Mouse (Mus musculus) MEL (cell line): ENCODE measurements around the gene Lnx2. TPM values are rescaled to one million over a fixed set of nuclear protein-coding genes. Genes with fewer than 3 reads are reported as not detected.

Experiments used
- DNase-seq: peaks from one replicate; pipeline ENCODE4 v3.0.0; 2011; ENCODE audit warnings: low read depth, low spot score
- H3K27ac ChIP-seq: 2 replicates; pipeline ENCODE4 v1.5.1; 2012; ENCODE audit warnings: low read depth, mild to moderate bottlenecking, control low read depth, low read length, moderate library complexity; ENCODE audit not compliant: control insufficient read depth
- H3K27me3 ChIP-seq, 2 experiments: fragments of 150-350 bp in 1 of 2; sonication (generic) in 1 of 2; 2 replicates each; pipeline ENCODE4 v1.6.1; 2012; ENCODE audit warnings: low read length in 2 of 2, mild to moderate bottlenecking in 2 of 2, improper control_type of control experiment in 1 of 2, moderate library complexity in 1 of 2; ENCODE audit not compliant: insufficient read depth in 2 of 2, control insufficient read depth in 1 of 2
- H3K36me3 ChIP-seq, 2 experiments: 2 replicates each; pipeline ENCODE4 v1.6.1; 2012 to 2014; ENCODE audit warnings: low read length in 2 of 2, improper control_type of control experiment in 1 of 2, inconsistent platforms in 1 of 2, mild to moderate bottlenecking in 1 of 2; ENCODE audit not compliant: insufficient read depth in 2 of 2, control insufficient read depth in 1 of 2
- H3K4me1 ChIP-seq, 2 experiments: fragments of 150-350 bp in 1 of 2; sonication (generic) in 1 of 2; 2 replicates each; pipeline ENCODE4 v1.6.1; 2012; ENCODE audit warnings: low read length in 2 of 2, improper control_type of control experiment in 1 of 2, mild to moderate bottlenecking in 1 of 2; ENCODE audit not compliant: insufficient read depth in 2 of 2, control insufficient read depth in 1 of 2
- H3K4me3 ChIP-seq, 2 experiments: fragments of 150-350 bp in 1 of 2; sonication (generic) in 1 of 2; 2 replicates each; pipeline ENCODE4 v1.5.1; 2012; ENCODE audit warnings: low read depth in 2 of 2, low read length in 2 of 2, mild to moderate bottlenecking in 2 of 2, moderate library complexity in 2 of 2, control low read depth in 1 of 2, improper control_type of control experiment in 1 of 2; ENCODE audit not compliant: control insufficient read depth in 1 of 2, insufficient read depth in 1 of 2
- H3K79me2 ChIP-seq: 2 replicates; pipeline ENCODE4 v1.6.1; 2012; ENCODE audit warnings: mild to moderate bottlenecking, low read length, moderate library complexity; ENCODE audit not compliant: control insufficient read depth, poor library complexity, insufficient read depth
- H3K9ac ChIP-seq: 2 replicates; pipeline ENCODE4 v1.6.1; 2012; ENCODE audit warnings: low read depth, mild to moderate bottlenecking, control low read depth, low read length, moderate library complexity; ENCODE audit not compliant: control insufficient read depth, poor library complexity, severe bottlenecking
- H3K9me3 ChIP-seq: fragments of 150-350 bp; sonication (generic); replicated peaks from 2 replicates; pipeline ENCODE4 v1.6.1; 2012; ENCODE audit warnings: mild to moderate bottlenecking, low read length, improper control_type of control experiment, moderate library complexity; ENCODE audit not compliant: insufficient read depth
- BHLHE40 ChIP-seq: IDR thresholded peaks from 2 replicates; pipeline ENCODE4 v1.6.1; 2012; ENCODE audit warnings: low read depth, mild to moderate bottlenecking, inconsistent platforms, low read length, improper control_type of control experiment, borderline replicate concordance
- CHD1 ChIP-seq: IDR thresholded peaks from 2 replicates; pipeline ENCODE4 v1.6.1; 2012; ENCODE audit warnings: low read depth, mild to moderate bottlenecking, inconsistent platforms, low read length, improper control_type of control experiment
- CHD2 ChIP-seq: IDR thresholded peaks from 2 replicates; pipeline ENCODE4 v1.6.1; 2011; ENCODE audit warnings: low read length, improper control_type of control experiment
- E2F4 ChIP-seq: IDR thresholded peaks from 2 replicates; pipeline ENCODE4 v1.6.1; 2011; ENCODE audit warnings: low read depth, low read length, improper control_type of control experiment, borderline replicate concordance
- GABPA ChIP-seq: IDR thresholded peaks from 2 replicates; pipeline ENCODE4 v1.6.1; 2012; ENCODE audit warnings: low read depth, mild to moderate bottlenecking, inconsistent platforms, low read length, improper control_type of control experiment, moderate library complexity
- HCFC1 ChIP-seq: IDR thresholded peaks from 2 replicates; pipeline ENCODE4 v1.6.1; 2012; ENCODE audit warnings: low read depth, mild to moderate bottlenecking, inconsistent platforms, low read length, improper control_type of control experiment, moderate library complexity
- MAX ChIP-seq: IDR thresholded peaks from 2 replicates; pipeline ENCODE4 v1.6.1; 2011; ENCODE audit warnings: low read length, improper control_type of control experiment
- NRF1 ChIP-seq: IDR thresholded peaks from 2 replicates; pipeline ENCODE4 v1.6.1; 2014; ENCODE audit warnings: low read depth, mild to moderate bottlenecking, inconsistent platforms, low read length, improper control_type of control experiment, moderate library complexity; ENCODE audit not compliant: poor library complexity, insufficient read depth, severe bottlenecking
- RAD21 ChIP-seq: IDR thresholded peaks from 2 replicates; pipeline ENCODE4 v1.6.1; 2011; ENCODE audit warnings: mild to moderate bottlenecking, low read depth, low read length, improper control_type of control experiment
- SIN3A ChIP-seq: IDR thresholded peaks from 2 replicates; pipeline ENCODE4 v1.6.1; 2012; ENCODE audit warnings: low read length, improper control_type of control experiment, inconsistent platforms
- UBTF ChIP-seq: IDR thresholded peaks from 2 replicates; pipeline ENCODE4 v1.6.1; 2012; ENCODE audit warnings: low read depth, mild to moderate bottlenecking, inconsistent platforms, low read length, improper control_type of control experiment, moderate library complexity, borderline replicate concordance; ENCODE audit not compliant: insufficient read depth
- USF1 ChIP-seq: IDR thresholded peaks from 2 replicates; pipeline ENCODE4 v1.6.1; 2014; ENCODE audit warnings: low read depth, mild to moderate bottlenecking, inconsistent platforms, low read length, improper control_type of control experiment, moderate library complexity
- USF2 ChIP-seq, 2 experiments: IDR thresholded peaks; 2 replicates each; pipeline ENCODE4 v1.6.1; 2011 to 2012; ENCODE audit warnings: improper control_type of control experiment in 2 of 2, low read length in 2 of 2, borderline replicate concordance in 1 of 2, inconsistent platforms in 1 of 2, low read depth in 1 of 2, mild to moderate bottlenecking in 1 of 2; ENCODE audit not compliant: insufficient read depth in 1 of 2
- ZKSCAN1 ChIP-seq: IDR thresholded peaks from 2 replicates; pipeline ENCODE4 v1.6.1; 2012; ENCODE audit warnings: low read depth, mild to moderate bottlenecking, inconsistent platforms, low read length, improper control_type of control experiment, moderate library complexity
- ZNF384 ChIP-seq: IDR thresholded peaks from 2 replicates; pipeline ENCODE4 v1.6.1; 2012; ENCODE audit warnings: low read depth, mild to moderate bottlenecking, inconsistent platforms, low read length, improper control_type of control experiment
- polyA plus RNA-seq, 2 experiments: library from polyadenylated mRNA; stranded (reverse) in 1 of 2; unstranded in 1 of 2; fragments of >175 nt in 1 of 2; fragments of >200 nt in 1 of 2; gene quantifications; 2 replicates each; pipeline versions ENCODE4 v1.2.1 to v1.2.4; 2012; ENCODE audit warnings: low replicate concordance in 2 of 2, low read depth in 1 of 2; ENCODE audit not compliant: insufficient read length in 2 of 2, insufficient read depth in 1 of 2, missing spikeins in 1 of 2
- total RNA-seq: library from RNA; depleted of rRNA; stranded (reverse); fragments of 300-350 nt; gene quantifications from 2 replicates; pipeline ENCODE4 v1.2.3, GENCODE M21; 2012

Lnx2 gene
- total and polyA plus RNA-seq, 3 experiments: 22.0 to 26.1 TPM; not detected in 1

- peaks cover 4 to 18% of the 10 kb centered on the region in 2 experiments for H3K4me1 ChIP-seq
- no peak overlapping the region for H3K4me3 ChIP-seq
- DNase-seq: no peak
- peaks cover 77% of the 10 kb centered on the region for H3K79me2 ChIP-seq
- H3K27me3 ChIP-seq: no peaks in the 10 kb centered on the region
- H3K27ac ChIP-seq: no peak overlapping the region
- H3K9me3 ChIP-seq: no peaks in the 10 kb centered on the region
- H3K9ac ChIP-seq: no peak overlapping the region
- H3K36me3 ChIP-seq: peaks cover 4 to 12% of the 10 kb centered on the region in 2 experiments; a peak in 3 of 4 replicates
- TF ChIP-seq CHD1 (no peak), UBTF (no peak), ZNF384 (no peak), SIN3A (no peak)
Measured at GRCm38 (mm10) chr5:147070791-147071516, 5.4 kb downstream of the Lnx2 start.

- TF ChIP-seq CHD2 (no peak), HCFC1 (no peak), USF2 (IDR thresholded peaks at IDR 0.05; ENCODE audit: borderline replicate concordance in 1 of 2, insufficient read depth in 1 of 2, low read depth in 1 of 2, low read length in 2 of 2) (no peak), USF1 (no peak), RAD21 (no peak), NRF1 (no peak), E2F4 (no peak), BHLHE40 (no peak), MAX (no peak), GABPA (no peak), ZKSCAN1 (no peak)
- DNase-seq: no peak
- Histone ChIP-seq H3K4me3 (no peak overlapping the region), H3K79me2 (peaks cover 73% of the 10 kb centered on the region), H3K9ac (no peak overlapping the region), H3K27ac (no peak overlapping the region), H3K27me3 (no peaks in the 10 kb centered on the region), H3K9me3 (no peaks in the 10 kb centered on the region), H3K4me1 (peaks cover 0 to 11% of the 10 kb centered on the region in 2 experiments; a peak in 3 of 4 replicates), H3K36me3 (peaks cover 4 to 6% of the 10 kb centered on the region in 2 experiments; a peak in 3 of 4 replicates)
Measured at GRCm38 (mm10) chr5:147068876-147069275, 7.5 kb downstream of the Lnx2 start.
